Mouse (Mus musculus): ENCODE measurements around the gene Psmb9.

DNA sequence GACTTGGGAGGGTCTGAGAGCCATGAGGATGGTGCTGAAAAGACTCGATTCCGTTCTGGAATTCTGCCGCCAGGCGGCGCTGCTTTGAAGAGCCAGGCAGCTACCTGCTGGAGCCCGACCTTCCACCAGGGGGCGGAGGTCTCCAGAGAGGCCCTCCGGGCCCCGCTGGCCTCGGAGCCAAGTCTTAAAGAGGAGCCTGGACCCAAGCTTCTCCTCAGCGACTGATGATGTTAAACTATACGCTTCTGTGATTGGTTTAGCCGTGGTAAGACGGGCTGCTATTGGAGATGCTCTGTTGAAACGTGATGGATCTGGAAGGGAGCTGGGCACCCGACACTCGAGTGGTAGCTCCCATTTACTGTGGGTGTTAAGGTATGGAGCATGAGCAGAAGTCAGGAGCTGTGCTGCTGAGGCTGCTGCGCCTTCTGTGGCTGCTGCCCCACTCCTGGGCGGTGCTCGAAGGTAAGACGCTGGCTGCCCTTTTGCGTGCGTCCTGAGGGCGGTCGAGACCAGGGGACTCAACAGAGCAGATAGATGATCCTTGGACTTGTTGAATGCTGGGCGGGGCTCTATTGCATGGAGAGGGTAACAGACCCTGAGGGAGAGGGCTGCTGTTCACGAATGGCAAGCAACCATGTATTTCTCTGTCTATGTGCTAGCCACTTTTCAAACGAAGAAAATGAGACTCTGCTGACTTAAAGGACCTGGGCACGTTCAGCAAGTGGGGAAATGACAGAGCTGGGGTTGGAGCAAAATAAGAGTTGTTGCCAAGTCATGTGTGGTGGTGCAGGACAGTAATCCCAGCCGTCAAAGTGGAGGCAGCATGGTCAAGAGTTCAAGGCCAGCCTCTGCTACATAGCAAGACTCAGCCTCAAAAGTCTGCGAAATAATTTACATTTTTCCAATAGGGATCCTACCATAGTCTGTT lies 52.0 kb downstream of the Psmb9 start:
- TF ChIP-seq MAX (IDR thresholded peaks at IDR 0.05; ENCODE audit: low read depth) (no peak), E2F4 (IDR thresholded peaks at IDR 0.05; ENCODE audit: insufficient read depth) (no peak), USF1 (IDR thresholded peaks at IDR 0.05; ENCODE audit: low read depth) (no peak), TCF12 (IDR thresholded peaks at IDR 0.05; ENCODE audit: insufficient read depth, poor library complexity, severe bottlenecking) (no peak), POLR2A (IDR thresholded peaks at IDR 0.05; ENCODE audit: insufficient read length, low read depth) (no peak), MYOG (IDR thresholded peaks at IDR 0.05; ENCODE audit: control insufficient read depth in 1 of 3, insufficient read depth in 1 of 3, insufficient read length in 2 of 3, low read depth in 2 of 3) (no peak), REST (IDR thresholded peaks at IDR 0.05; ENCODE audit: insufficient read depth, insufficient read length) (no peak), TCF3 (IDR thresholded peaks at IDR 0.05; ENCODE audit: insufficient read length, low read depth) (no peak)

All from myocyte (in vitro differentiated cells).